Mouse (Mus musculus): Measurements from ENCODE around the gene Gm13083.
"Not testable (repeated sequence)": the region's sequence is repeated elsewhere in the genome, so short reads cannot be mapped to it uniquely, and the experiment has no call there.

DNA sequence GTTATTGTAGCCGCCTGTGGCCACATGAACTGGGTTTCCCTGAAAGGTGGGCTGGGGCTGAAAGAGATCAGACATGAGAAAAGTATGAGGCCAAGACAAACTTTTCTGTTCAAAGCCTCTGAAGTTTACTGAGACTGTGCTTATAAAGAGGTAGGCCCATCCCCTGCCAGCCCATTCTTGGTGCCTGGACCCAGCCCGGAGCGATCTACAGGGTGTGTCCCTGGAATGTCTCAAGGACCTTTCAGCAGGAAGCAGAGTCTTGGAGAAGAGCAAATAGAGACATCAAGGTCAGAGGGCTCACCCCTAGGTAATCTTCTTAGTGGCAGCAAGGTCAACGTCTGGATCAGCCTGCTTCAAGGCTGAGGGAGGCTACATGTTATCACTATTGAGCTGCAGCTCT, 3.3 kb downstream of the Gm13083 start:
- not testable (repeated sequence) for TF ChIP-seq CTCF (IDR thresholded peaks at IDR 0.05; ENCODE audit: low read depth); EP300 (optimal IDR thresholded peaks at IDR 0.05)
